Mouse (Mus musculus) ES-Bruce4 (cell line): ENCODE measurements around the gene Ccdc92b. TPM values are rescaled to one million over a fixed set of nuclear protein-coding genes. Genes with fewer than 3 reads are reported as not detected.
A peak's percentile ranks its signal among the peaks of the same experiment; 100 is the strongest.

ENCODE experiments used
- H3K27ac ChIP-seq: 2 replicates; pipeline ENCODE4 v1.5.1; 2012; ENCODE audit warnings: low read length, inconsistent platforms; ENCODE audit not compliant: insufficient read depth
- H3K27me3 ChIP-seq: 2 replicates; pipeline ENCODE4 v1.6.1; 2012; ENCODE audit warnings: mild to moderate bottlenecking, low read length, inconsistent platforms; ENCODE audit not compliant: control insufficient read depth, poor library complexity, insufficient read depth, severe bottlenecking
- H3K36me3 ChIP-seq: 2 replicates; pipeline ENCODE4 v1.6.1; 2012; ENCODE audit warnings: inconsistent platforms, mild to moderate bottlenecking, low read length, moderate library complexity; ENCODE audit not compliant: control insufficient read depth, poor library complexity, insufficient read depth, severe bottlenecking
- H3K4me1 ChIP-seq: one replicate; pipeline ENCODE4 v1.8.1; 2011; ENCODE audit warnings: low read length; ENCODE audit not compliant: control insufficient read depth, insufficient read depth
- H3K4me3 ChIP-seq: 2 replicates; pipeline ENCODE4 v1.5.1; 2011; ENCODE audit warnings: low read depth, mild to moderate bottlenecking, low read length
- H3K9ac ChIP-seq: 2 replicates; pipeline ENCODE4 v1.6.1; 2012; ENCODE audit warnings: low read depth, mild to moderate bottlenecking, inconsistent platforms; ENCODE audit not compliant: poor library complexity, severe bottlenecking
- H3K9me3 ChIP-seq: replicated peaks from 2 replicates; pipeline ENCODE4 v1.6.1; 2012; ENCODE audit warnings: mild to moderate bottlenecking, low read length, inconsistent platforms; ENCODE audit not compliant: control insufficient read depth, poor library complexity, insufficient read depth, severe bottlenecking
- CTCF ChIP-seq: IDR thresholded peaks from one replicate; pipeline ENCODE4 v1.8.1; 2011; ENCODE audit warnings: low read depth, low read length
- EP300 ChIP-seq: IDR thresholded peaks from 2 replicates; pipeline ENCODE4 v1.6.1; 2011; ENCODE audit warnings: low read depth, low read length; ENCODE audit not compliant: insufficient read depth
- POLR2A ChIP-seq: IDR thresholded peaks from one replicate; pipeline ENCODE4 v1.8.1; 2011; ENCODE audit warnings: low read length; ENCODE audit not compliant: insufficient read depth
- polyA plus RNA-seq: library from polyadenylated mRNA; stranded (reverse); fragments of >200 nt; gene quantifications from 2 replicates; pipeline ENCODE4 v1.2.4, GENCODE M21; 2011; ENCODE audit warnings: low read depth; ENCODE audit not compliant: missing spikeins, insufficient read depth, insufficient read length

Gene Ccdc92b
- polyA plus RNA-seq, 1 experiment, result 4.8 TPM

DNA sequence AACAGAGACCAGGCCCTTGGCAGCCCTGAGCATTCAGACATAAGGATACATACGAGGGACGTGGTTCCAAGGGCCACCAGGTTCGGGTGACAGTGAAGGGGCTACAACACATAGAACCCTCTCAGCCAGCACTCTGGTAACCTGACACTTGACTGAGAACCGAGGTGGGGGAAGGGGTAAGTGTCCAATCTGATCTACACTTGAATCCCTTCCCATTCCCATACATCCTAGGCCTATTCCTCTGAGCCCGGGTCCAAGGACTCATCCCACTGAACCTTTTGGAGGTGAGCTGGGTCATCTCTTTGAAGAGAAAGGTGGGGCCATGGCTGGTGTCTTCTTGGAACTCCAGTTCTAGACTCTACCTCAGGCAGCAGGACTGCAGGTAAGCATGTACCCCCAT is 9.3 kb upstream of the Ccdc92b start:
- Histone ChIP-seq H3K27ac (peak overlapping the region; percentile 92), H3K4me3 (peak overlapping the region; percentile 76), H3K4me1 (peaks cover 2% of the 10 kb centered on the region), H3K27me3 (no peaks in the 10 kb centered on the region), H3K9me3 (no peaks in the 10 kb centered on the region), H3K36me3 (no peaks in the 10 kb centered on the region), H3K9ac (peak overlapping the region; percentile 94)
- TF ChIP-seq CTCF (no peak), POLR2A (peak; percentile 38), EP300 (peak; percentile 72)

DNA sequence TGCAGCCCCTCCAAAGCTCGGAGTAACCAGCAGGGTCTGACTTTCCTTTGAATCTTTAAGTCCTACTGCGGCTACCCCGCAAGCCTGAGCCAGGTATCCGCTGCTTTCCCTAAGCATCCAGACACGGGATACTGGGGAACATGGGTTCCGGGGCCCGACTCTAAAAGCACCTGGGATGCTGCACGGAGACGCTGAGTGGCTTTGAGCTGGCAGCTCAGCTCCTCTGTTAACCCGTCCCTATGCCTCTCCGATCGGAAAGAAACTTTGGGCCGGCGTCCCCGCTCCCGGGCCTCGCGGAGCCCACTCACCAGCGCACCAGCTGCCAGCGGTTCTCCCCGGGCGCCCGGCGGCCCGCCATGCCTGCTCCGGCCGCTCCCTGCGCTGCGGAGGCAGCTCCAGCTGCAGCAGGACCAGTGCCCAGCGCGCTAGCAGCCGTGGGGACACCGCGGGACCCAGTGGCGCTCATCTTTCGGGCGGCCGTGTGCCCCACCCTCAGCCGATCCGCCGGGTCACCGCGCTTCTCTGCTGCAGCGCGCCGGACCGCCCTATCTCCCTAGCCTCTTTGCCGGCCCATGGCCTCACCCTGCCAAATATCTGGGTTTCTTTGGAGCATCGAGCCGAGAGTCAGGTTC is 8.7 kb upstream of the Ccdc92b start, which contains the start of gene Rap1gap2:
Gene Rap1gap2, minus strand, starts transcription at position 371 of the 632 bp plus-strand sequence.
- Histone ChIP-seq H3K9ac (peak within 1 kb of the TSS; percentile 94), H3K4me3 (peak within 1 kb of the TSS; percentile 76), H3K27ac (peak within 1 kb of the TSS; percentile 92), H3K36me3 (no peaks in the 10 kb centered on the region), H3K9me3 (no peaks in the 10 kb centered on the region), H3K4me1 (peaks cover 2% of the 10 kb centered on the region), H3K27me3 (no peaks in the 10 kb centered on the region)
- TF ChIP-seq POLR2A (no peak), EP300 (no peak), CTCF (no peak)

DNA sequence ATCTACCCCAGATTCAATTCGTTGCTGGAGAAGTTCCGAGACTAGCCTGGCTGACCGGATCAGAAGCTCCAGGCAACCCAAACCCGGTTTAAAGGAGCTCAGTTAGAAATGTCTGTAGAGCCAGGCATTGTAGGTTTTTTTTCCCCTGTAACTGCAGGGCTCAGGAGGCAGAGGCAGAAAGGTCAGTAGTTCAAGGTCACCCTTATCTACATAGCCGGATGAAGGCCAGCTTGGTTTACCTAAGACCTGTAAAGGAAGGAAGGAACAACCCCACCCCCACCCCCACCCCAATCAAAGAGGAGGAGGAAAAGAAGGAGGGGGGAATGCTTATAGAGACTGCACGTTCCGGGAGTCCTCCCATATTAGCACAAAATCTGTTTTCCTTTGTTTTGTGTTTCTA is 8.0 kb upstream of the Ccdc92b start:
- Histone ChIP-seq H3K9ac (peak overlapping the region; percentile 94), H3K4me1 (peaks cover 2% of the 10 kb centered on the region), H3K27ac (peak overlapping the region; percentile 88), H3K4me3 (peak overlapping the region; percentile 76), H3K9me3 (no peaks in the 10 kb centered on the region), H3K36me3 (no peaks in the 10 kb centered on the region), H3K27me3 (no peaks in the 10 kb centered on the region)
- TF ChIP-seq EP300 (peak; percentile 73), POLR2A (no peak)

DNA sequence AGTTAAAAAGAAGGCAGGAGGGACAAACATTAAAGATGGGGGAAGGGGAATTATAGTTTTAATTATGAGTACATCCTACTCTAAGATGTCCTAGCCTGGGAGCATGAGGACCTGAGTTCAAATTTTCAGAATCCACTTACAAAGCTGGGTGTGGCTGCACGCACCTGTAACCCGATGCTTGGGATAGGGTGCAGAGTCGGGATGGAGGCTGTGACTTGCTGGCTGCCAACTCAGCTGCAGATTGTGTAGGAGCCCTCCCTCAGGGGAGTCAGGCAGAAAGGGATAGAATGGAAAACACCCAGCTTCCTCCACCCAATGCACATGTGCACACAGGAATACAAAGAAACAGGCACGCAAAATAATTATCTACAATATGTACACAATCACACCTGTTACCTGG is 6.0 kb upstream of the Ccdc92b start:
- peak overlapping the region; percentile 49 for H3K27ac ChIP-seq
- no peak for TF ChIP-seq POLR2A
- TF ChIP-seq EP300, result peak; percentile 78; the same call in 1 of the 2 replicates
- TF ChIP-seq CTCF, result no peak
- no peaks in the 10 kb centered on the region for H3K27me3 ChIP-seq
- H3K4me1 ChIP-seq, result peaks cover 2% of the 10 kb centered on the region
- no peak overlapping the region for H3K9ac ChIP-seq
- H3K9me3 ChIP-seq, result no peaks in the 10 kb centered on the region
- no peaks in the 10 kb centered on the region for H3K36me3 ChIP-seq
- H3K4me3 ChIP-seq, result no peak overlapping the region

DNA sequence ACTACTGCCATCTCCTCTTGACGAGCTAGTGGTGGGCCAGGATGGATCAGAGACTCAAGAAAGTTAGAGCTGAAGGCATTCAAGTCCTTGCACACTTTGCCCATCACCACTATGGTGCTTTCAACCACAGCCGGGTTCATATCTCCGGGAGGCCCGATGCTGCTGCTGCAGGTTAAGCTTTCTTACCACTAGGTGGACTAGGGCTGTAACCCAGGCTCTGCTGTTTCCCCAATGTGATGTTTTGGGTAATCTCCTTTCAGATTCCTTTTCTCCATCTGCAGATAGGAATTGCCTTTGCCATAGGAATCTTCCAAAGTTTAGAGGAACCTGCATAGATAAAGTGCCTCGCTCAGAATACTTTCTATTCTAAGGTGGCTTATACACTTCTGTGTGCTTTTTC is 3.8 kb upstream of the Ccdc92b start:
- Histone ChIP-seq H3K36me3 (no peaks in the 10 kb centered on the region), H3K9ac (no peak overlapping the region), H3K27ac (no peak overlapping the region), H3K9me3 (no peaks in the 10 kb centered on the region), H3K27me3 (no peaks in the 10 kb centered on the region), H3K4me1 (peaks cover 2% of the 10 kb centered on the region), H3K4me3 (no peak overlapping the region)
- no peak for TF ChIP-seq EP300
- no peak for TF ChIP-seq POLR2A
- no peak for TF ChIP-seq CTCF

DNA sequence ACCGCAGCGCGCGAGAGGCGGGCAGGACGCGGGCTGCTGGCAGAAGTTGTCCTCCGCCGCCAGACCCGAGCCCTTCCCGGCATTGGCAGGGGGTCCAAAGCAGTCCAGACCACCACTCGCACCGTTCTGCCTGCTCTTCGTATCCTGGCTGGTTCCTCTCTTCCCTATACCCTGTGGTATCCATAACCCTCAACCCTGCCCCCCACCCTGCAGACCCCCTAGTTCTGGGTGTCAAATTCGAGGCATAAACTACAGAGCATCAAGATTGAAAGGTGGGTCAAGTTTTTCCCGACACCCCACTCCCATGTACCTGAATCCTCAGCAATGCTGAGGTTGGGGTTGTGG is 523 bp downstream of the Ccdc92b start:
- H3K4me1 ChIP-seq, result no peaks in the 10 kb centered on the region
- H3K27me3 ChIP-seq, result no peaks in the 10 kb centered on the region
- peak overlapping the region; percentile 97 for H3K9ac ChIP-seq
- H3K9me3 ChIP-seq, result no peaks in the 10 kb centered on the region
- H3K4me3 ChIP-seq, result peak overlapping the region; percentile 82
- H3K27ac ChIP-seq, result no peak overlapping the region
- TF ChIP-seq EP300 (no peak), POLR2A (no peak), CTCF (no peak)
- H3K36me3 ChIP-seq, result 0 out of 2 replicates have a peak, but pooled peaks cover 2% of the 10 kb centered on the region
